Mouse (Mus musculus) E14TG2a.4 (cell line): ENCODE measurements at regions not wholly inside any gene's neighbourhood (a gene's known extent, or its start where the extent isn't known, plus 50 kb on each side); places are given as distances from the start of the nearest gene placed in this dataset.

ENCODE experiments used
- H3K27me3 ChIP-seq: 2 replicates; pipeline ENCODE4 v1.6.1; 2014; ENCODE audit warnings: low read length, control low read depth; ENCODE audit not compliant: insufficient read depth
- H3K36me3 ChIP-seq: 2 replicates; pipeline ENCODE4 v1.6.1; 2014; ENCODE audit warnings: low read length, control low read depth; ENCODE audit not compliant: insufficient read depth
- H3K4me1 ChIP-seq: replicated peaks from 2 replicates; pipeline ENCODE4 v1.6.1; 2014; ENCODE audit warnings: low read depth, low read length, control low read depth
- H3K4me3 ChIP-seq: replicated peaks from 2 replicates; pipeline ENCODE4 v1.5.1; 2014; ENCODE audit warnings: mild to moderate bottlenecking, low read length
- H3K9me3 ChIP-seq: 2 replicates; pipeline ENCODE4 v1.6.1; 2014; ENCODE audit warnings: low read length, control low read depth
- CTCF ChIP-seq: conservative IDR thresholded peaks from 2 replicates; pipeline ENCODE4 v1.5.1; 2014; ENCODE audit warnings: low read length
- NANOG ChIP-seq: IDR thresholded peaks from 2 replicates; pipeline ENCODE4 v1.6.1; 2014; ENCODE audit warnings: borderline replicate concordance, low read length, mixed read lengths
- POU5F1 ChIP-seq: IDR thresholded peaks from 2 replicates; pipeline ENCODE4 v1.6.1; 2014; ENCODE audit warnings: low read length, borderline replicate concordance

GRCm38 (mm10) chr6:22442591-22442990 is 86.5 kb upstream of the Fam3c start:
- TF ChIP-seq CTCF: no peak
- TF ChIP-seq NANOG: no peak
- no peak for TF ChIP-seq POU5F1
- H3K4me1 ChIP-seq: peaks cover 74% of the 10 kb centered on the region
- peaks cover 6% of the 10 kb centered on the region; the same call in 1 of the 2 replicates for H3K36me3 ChIP-seq
- no peaks in the 10 kb centered on the region for H3K27me3 ChIP-seq
- peaks cover 16% of the 10 kb centered on the region for H3K9me3 ChIP-seq
- no peak overlapping the region for H3K4me3 ChIP-seq

- Histone ChIP-seq H3K36me3 (peaks cover 12% of the 10 kb centered on the region; the same call in 1 of the 2 replicates), H3K9me3 (peaks cover 39% of the 10 kb centered on the region), H3K4me3 (no peak overlapping the region), H3K27me3 (no peaks in the 10 kb centered on the region), H3K4me1 (peaks cover 58% of the 10 kb centered on the region)
- TF ChIP-seq NANOG: no peak
- no peak for TF ChIP-seq CTCF
- TF ChIP-seq POU5F1: no peak
Observed at GRCm38 (mm10) chr6:22439871-22440270, 83.8 kb upstream of the Fam3c start.

- no peaks in the 10 kb centered on the region for H3K27me3 ChIP-seq
- no peak for TF ChIP-seq CTCF
- TF ChIP-seq NANOG: no peak
- TF ChIP-seq POU5F1: no peak
- peaks cover 55% of the 10 kb centered on the region for H3K9me3 ChIP-seq
- no peaks in the 10 kb centered on the region for H3K36me3 ChIP-seq
- H3K4me1 ChIP-seq: no peaks in the 10 kb centered on the region
- H3K4me3 ChIP-seq: no peak overlapping the region
Observed at GRCm38 (mm10) chr6:22429026-22429425, 73.0 kb upstream of the Fam3c start.

GRCm38 (mm10) chr6:22424161-22424807 is 68.2 kb upstream of the Fam3c start:
- Histone ChIP-seq H3K4me1 (no peaks in the 10 kb centered on the region), H3K36me3 (no peaks in the 10 kb centered on the region), H3K9me3 (peaks cover 33% of the 10 kb centered on the region), H3K4me3 (no peak overlapping the region), H3K27me3 (no peaks in the 10 kb centered on the region)
- TF ChIP-seq CTCF (no peak), NANOG (no peak), POU5F1 (no peak)

GRCm38 (mm10) chr6:22423070-22423980 is 67.3 kb upstream of the Fam3c start:
- Histone ChIP-seq H3K4me3 (no peak overlapping the region), H3K36me3 (no peaks in the 10 kb centered on the region), H3K4me1 (no peaks in the 10 kb centered on the region), H3K9me3 (peaks cover 33% of the 10 kb centered on the region), H3K27me3 (no peaks in the 10 kb centered on the region)
- no peak for TF ChIP-seq POU5F1
- no peak for TF ChIP-seq CTCF
- no peak for TF ChIP-seq NANOG

- TF ChIP-seq CTCF (no peak), NANOG (no peak), POU5F1 (no peak)
- Histone ChIP-seq H3K27me3 (no peaks in the 10 kb centered on the region), H3K9me3 (peaks cover 16% of the 10 kb centered on the region)
Observed at GRCm38 (mm10) chr6:22421551-22421950, 65.5 kb upstream of the Fam3c start.

GRCm38 (mm10) chr6:22418279-22418678 is 62.2 kb upstream of the Fam3c start:
- no peaks in the 10 kb centered on the region for H3K27me3 ChIP-seq
- no peak for TF ChIP-seq CTCF
- TF ChIP-seq NANOG: no peak
- no peak for TF ChIP-seq POU5F1
- no peaks in the 10 kb centered on the region for H3K36me3 ChIP-seq
- H3K4me3 ChIP-seq: no peak overlapping the region
- peaks cover 3% of the 10 kb centered on the region; the same call in 1 of the 2 replicates for H3K4me1 ChIP-seq
- H3K9me3 ChIP-seq: peaks cover 16% of the 10 kb centered on the region

More at GRCm38 (mm10) chr6:22421551-22421950, 65.5 kb upstream of the Fam3c start:
- Histone ChIP-seq H3K4me1 (peaks cover 3% of the 10 kb centered on the region; the same call in 1 of the 2 replicates), H3K36me3 (no peaks in the 10 kb centered on the region), H3K4me3 (no peak overlapping the region)

- no peak overlapping the region for H3K4me3 ChIP-seq
- peaks cover 16% of the 10 kb centered on the region for H3K9me3 ChIP-seq
- TF ChIP-seq CTCF (no peak), POU5F1 (no peak), NANOG (no peak)
Observed at GRCm38 (mm10) chr6:22417189-22417588, 61.1 kb upstream of the Fam3c start.

More at GRCm38 (mm10) chr6:22417189-22417588, 61.1 kb upstream of the Fam3c start:
- Histone ChIP-seq H3K36me3 (no peaks in the 10 kb centered on the region), H3K4me1 (peaks cover 3% of the 10 kb centered on the region; the same call in 1 of the 2 replicates), H3K27me3 (no peaks in the 10 kb centered on the region)
